Comparison of ENCODE assay signal across 8 mouse cellular contexts in the genomic region with DNA sequence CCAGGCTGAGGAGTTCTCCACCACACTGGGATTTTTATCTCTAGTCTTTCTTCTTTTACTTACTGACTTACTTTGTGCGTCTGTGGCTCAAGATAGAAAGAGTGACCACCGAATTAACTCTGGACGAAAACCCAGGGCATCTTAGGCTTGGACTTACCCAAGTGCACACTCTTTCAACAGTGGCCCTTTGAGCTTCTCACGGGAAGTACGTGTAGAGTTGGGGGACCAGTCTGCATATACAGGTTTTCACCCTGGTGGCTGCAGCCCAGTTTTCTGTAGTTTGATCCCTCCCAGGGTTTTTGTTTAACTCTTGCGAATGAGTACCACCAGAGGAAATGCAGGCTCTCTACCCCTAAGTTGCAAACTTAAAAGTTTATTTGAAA. TPM values are rescaled to one million over a fixed set of nuclear protein-coding genes. Genes with fewer than 3 reads are reported as not detected.
DNase-seq lines count a peak whose midpoint lies in the region; ATAC-seq lines count a peak whose summit lies in the region.

No protein-coding gene starts in this region.

- no peak for DNase-seq in kidney, adult 11 months
- DNase-seq in MN1 (ENCODE audit: low spot score): peak; percentile 34
- no peak for DNase-seq in midbrain, embryonic 11.5 days (ENCODE audit: low spot score, missing footprints)
- no peak for DNase-seq in layer of hippocampus, postnatal 36 days
- DNase-seq in urinary bladder, postnatal 36 days (ENCODE audit: low spot score in 2 of 2): no peak
- DNase-seq in frontal cortex, postnatal 36 days (ENCODE audit: low spot score in 2 of 2): no peak

- no peaks in the 10 kb centered on the region for H3K9me3 ChIP-seq in kidney, embryonic 15.5 days (replicated peaks)
- no peaks in the 10 kb centered on the region; the same call in 1 of the 2 replicates for H3K9me3 ChIP-seq in hindbrain, embryonic 12.5 days (replicated peaks)
- no peaks in the 10 kb centered on the region; the same call in 1 of the 2 replicates for H3K9me3 ChIP-seq in midbrain, embryonic 11.5 days (ENCODE audit: control insufficient read depth, low read length)

- peaks cover 10% of the 10 kb centered on the region; the same call in 1 of the 2 replicates for H3K36me3 ChIP-seq in kidney, embryonic 15.5 days
- no peaks in the 10 kb centered on the region; the same call in 1 of the 2 replicates for H3K36me3 ChIP-seq in hindbrain, embryonic 12.5 days
- H3K36me3 ChIP-seq in midbrain, embryonic 11.5 days (ENCODE audit: control insufficient read depth, insufficient read depth, low read length): no peaks in the 10 kb centered on the region

- no peaks in the 10 kb centered on the region for H3K27me3 ChIP-seq in kidney, embryonic 15.5 days
- H3K27me3 ChIP-seq in hindbrain, embryonic 12.5 days: no peaks in the 10 kb centered on the region
- no peaks in the 10 kb centered on the region for H3K27me3 ChIP-seq in midbrain, embryonic 11.5 days (ENCODE audit: control insufficient read depth, insufficient read depth, low read length)

- peak overlapping the region; percentile 63 for H3K4me2 ChIP-seq in kidney, embryonic 15.5 days
- peak overlapping the region; percentile 77 for H3K4me2 ChIP-seq in hindbrain, embryonic 12.5 days (replicated peaks)
- H3K4me2 ChIP-seq in midbrain, embryonic 11.5 days: peak overlapping the region; percentile 68

- H3K4me1 ChIP-seq in kidney, embryonic 15.5 days: peaks cover 14% of the 10 kb centered on the region
- H3K4me1 ChIP-seq in hindbrain, embryonic 12.5 days: peaks cover 12% of the 10 kb centered on the region
- H3K4me1 ChIP-seq in midbrain, embryonic 11.5 days (ENCODE audit: control insufficient read depth, insufficient read depth, low read length): peaks cover 10% of the 10 kb centered on the region

- peak; percentile 52 for ATAC-seq in kidney, embryonic 15.5 days (replicated peaks; ENCODE audit: low FRiP score)
- ATAC-seq in hindbrain, embryonic 12.5 days (ENCODE audit: low FRiP score): peak; percentile 39
- no peak for ATAC-seq in midbrain, embryonic 11.5 days (ENCODE audit: low FRiP score)

- H3K27ac ChIP-seq in kidney, embryonic 15.5 days: peak overlapping the region; percentile 65
- H3K27ac ChIP-seq in hindbrain, embryonic 12.5 days: no peak overlapping the region
- no peak overlapping the region for H3K27ac ChIP-seq in midbrain, embryonic 11.5 days (ENCODE audit: low read depth, low read length)

- 5% methylated on average over 6 of the region's 6 CpGs for WGBS in kidney, embryonic 15.5 days
- WGBS in hindbrain, embryonic 12.5 days: 12% methylated on average over 6 of the region's 6 CpGs
- WGBS in midbrain, embryonic 11.5 days: 13% methylated on average over 6 of the region's 6 CpGs

- peak overlapping the region; percentile 73 for H3K9ac ChIP-seq in kidney, embryonic 15.5 days
- peak overlapping the region; percentile 74 for H3K9ac ChIP-seq in hindbrain, embryonic 12.5 days
- peak overlapping the region; percentile 79 for H3K9ac ChIP-seq in midbrain, embryonic 11.5 days (ENCODE audit: low read length)

- peak overlapping the region; percentile 75 for H3K4me3 ChIP-seq in kidney, embryonic 15.5 days (replicated peaks)
- peak overlapping the region; percentile 83 for H3K4me3 ChIP-seq in hindbrain, embryonic 12.5 days
- peak overlapping the region; percentile 82 for H3K4me3 ChIP-seq in midbrain, embryonic 11.5 days (ENCODE audit: low read depth, low read length)

RNA-seq across cellular contexts. Expression of a gene that starts 0.5 kb away (rescaled TPM):
- polyA plus RNA-seq in kidney, embryonic 15.5 days (2015; fragmentation: Nextera tagmentation; extraction: Ambion mirVana): 28.2 and 30.6 TPM in 2 replicates
- 15.9 and 18.9 TPM in 2 replicates for polyA plus RNA-seq in hindbrain, embryonic 12.5 days (2016; fragmentation: Nextera tagmentation; extraction: Ambion mirVana)
- 16.0 and 16.4 TPM in 2 replicates for polyA plus RNA-seq in midbrain, embryonic 11.5 days (2014; fragmentation: Nextera tagmentation; extraction: Ambion mirVana)
- 10 to 100 TPM; 18.0 to 18.5 TPM for total RNA-seq in layer of hippocampus, postnatal 36 days (2021)
